Mouse (Mus musculus) small intestine, adult 2 months (tissue): Measurements from ENCODE around the gene Plk4. TPM values are rescaled to one million over a fixed set of nuclear protein-coding genes. Genes with fewer than 3 reads are reported as not detected.

ENCODE experiments used
- polyA plus RNA-seq: library from polyadenylated mRNA; depleted of rRNA; stranded (reverse); fragments of >200 nt; gene quantifications from 2 replicates; pipeline ENCODE4 v1.2.3, GENCODE M21; 2012; rRNA removed

Plk4 gene
- polyA plus RNA-seq, 1 experiment, result 1.1 TPM

Other genes with a start within 250 kb of the Plk4 start
- gene Slc25a31, start 91.2 kb upstream of the Plk4 start, polyA plus RNA-seq, result 0.05 TPM in 1 of 2 replicates, not detected in the other
- gene Hspa4l, start 55.5 kb upstream of the Plk4 start, polyA plus RNA-seq, result 5.0 and 10.6 TPM in 2 replicates
- gene Mfsd8, start 46.9 kb downstream of the Plk4 start, polyA plus RNA-seq, result 0.56 and 2.1 TPM in 2 replicates
- gene Abhd18, start 47.0 kb downstream of the Plk4 start, polyA plus RNA-seq, result 0.76 and 2.6 TPM in 2 replicates
- not detected in 2 replicates for gene 1700034I23Rik, start 102.5 kb downstream of the Plk4 start, polyA plus RNA-seq
- gene Larp1b, start 149.8 kb downstream of the Plk4 start, polyA plus RNA-seq, result 12.0 and 46.5 TPM in 2 replicates